Mouse (Mus musculus) common myeloid progenitor, adult 5-6 weeks (primary cell): ENCODE results near the gene Ephb2. TPM values are rescaled to one million over a fixed set of nuclear protein-coding genes. Genes with fewer than 3 reads are reported as not detected.

Experiments
- ATAC-seq: replicated peaks from 2 replicates; pipeline ENCODE4 v1.8.0; 2016; ENCODE audit warnings: low read depth, mild to moderate bottlenecking, moderate TSS enrichment, inconsistent platforms; ENCODE audit not compliant: poor library complexity, severe bottlenecking
- total RNA-seq: library from RNA; stranded (forward); fragments of 200-1000, 187-1606 nt; gene quantifications from 2 replicates; pipeline ENCODE4 v1.2.3, GENCODE M21; 2017

The Ephb2 gene
- total RNA-seq, 1 experiment from 2014 or later = 6.4 TPM

DNA sequence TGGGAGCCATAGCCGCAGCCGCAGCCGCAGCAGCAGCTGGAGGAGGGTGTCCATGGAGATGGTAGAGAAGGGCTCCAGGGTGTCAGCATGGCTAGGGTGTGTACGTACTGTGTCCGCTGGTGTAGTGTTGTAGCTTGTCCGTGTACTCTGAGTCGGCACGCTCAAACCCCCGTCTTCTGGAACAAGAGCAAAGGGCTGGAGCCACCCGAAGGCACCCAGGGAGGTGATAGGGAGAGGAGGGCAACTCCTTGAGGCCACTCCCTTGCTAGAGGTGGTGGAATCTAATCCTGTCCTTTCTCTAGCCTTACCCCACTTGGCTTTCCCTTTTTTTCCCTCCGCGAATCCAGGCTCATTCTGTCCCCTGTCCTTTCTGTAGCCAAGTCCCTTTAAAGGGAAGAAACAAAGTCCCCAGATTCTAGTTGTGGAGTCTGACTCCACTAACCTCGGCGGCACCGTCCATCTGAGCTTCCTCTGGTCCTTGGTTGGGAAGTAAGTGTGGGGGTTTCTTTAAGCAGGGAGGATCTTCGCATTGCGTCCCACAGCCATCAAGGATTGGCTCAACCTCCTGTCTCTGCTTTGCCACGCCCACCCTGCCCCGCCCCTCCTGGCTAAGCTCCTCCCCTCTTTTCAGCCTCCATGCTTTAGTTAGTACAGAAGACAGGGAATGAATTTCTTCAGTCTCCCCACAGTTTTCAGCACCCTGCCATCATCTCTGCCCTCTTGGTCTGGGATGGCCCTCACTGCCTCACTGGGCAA is 163.3 kb downstream of the Ephb2 start:
- ATAC-seq = no peak

DNA sequence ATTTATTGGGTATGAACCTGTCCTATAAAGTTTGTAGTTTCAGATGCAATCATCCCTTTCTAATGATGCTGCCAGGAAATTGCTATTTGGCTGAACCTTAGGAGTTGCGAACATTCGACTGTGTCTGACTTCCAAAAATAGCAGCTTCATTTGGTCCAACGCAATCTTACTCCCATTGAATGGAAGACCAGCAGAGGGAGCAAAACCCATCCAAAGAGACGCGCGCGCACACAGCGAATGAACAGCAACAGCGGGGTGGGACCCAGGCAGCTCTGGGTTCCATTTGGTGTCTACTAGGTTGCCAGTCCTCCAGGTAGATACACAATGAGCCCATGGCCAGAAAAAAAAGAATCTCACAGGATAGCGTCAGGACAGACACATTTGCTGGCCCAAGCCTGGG is 168.0 kb downstream of the Ephb2 start:
- ATAC-seq = no peak

DNA sequence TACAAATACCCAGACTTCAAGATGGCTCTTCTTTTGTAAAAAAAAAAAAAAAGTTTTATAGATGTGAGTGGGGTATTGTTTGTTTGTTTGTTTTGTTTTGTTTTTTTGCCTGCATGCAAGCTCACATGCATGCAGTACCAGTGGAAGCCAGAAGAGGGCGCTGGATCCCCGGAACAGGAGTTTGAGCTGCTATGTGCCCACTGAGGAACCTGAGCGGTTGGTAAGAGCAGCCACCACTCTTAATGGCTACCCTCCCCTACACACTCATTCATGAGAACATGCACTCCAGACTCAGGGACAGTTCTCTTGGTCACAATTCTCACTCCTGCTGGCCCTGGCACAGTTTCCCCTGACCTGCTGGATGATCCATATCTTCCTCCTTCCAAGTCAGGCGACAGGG is 169.8 kb downstream of the Ephb2 start:
- ATAC-seq = 0 out of 2 replicates have a peak, but pooled peaks have one; percentile 36

DNA sequence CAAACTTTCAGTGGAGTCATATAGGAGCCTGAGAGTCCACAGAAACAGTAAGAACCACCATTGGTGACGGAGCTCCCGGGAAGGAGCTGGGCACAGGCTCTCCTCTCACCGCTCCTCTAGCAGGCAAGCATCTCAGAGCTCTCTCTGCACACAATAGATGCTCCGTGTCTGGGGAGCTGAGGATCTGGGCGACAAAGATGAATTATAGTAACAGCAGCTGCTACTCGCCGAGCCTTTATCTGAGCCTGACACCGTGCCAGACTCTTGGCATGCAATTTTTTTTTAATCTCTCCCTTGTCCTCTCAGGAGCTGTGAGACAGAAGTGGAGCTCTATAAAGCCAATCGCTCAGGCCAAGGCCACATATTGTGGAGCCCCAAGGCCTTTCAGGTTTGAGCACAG is 170.7 kb downstream of the Ephb2 start:
- ATAC-seq = no peak

DNA sequence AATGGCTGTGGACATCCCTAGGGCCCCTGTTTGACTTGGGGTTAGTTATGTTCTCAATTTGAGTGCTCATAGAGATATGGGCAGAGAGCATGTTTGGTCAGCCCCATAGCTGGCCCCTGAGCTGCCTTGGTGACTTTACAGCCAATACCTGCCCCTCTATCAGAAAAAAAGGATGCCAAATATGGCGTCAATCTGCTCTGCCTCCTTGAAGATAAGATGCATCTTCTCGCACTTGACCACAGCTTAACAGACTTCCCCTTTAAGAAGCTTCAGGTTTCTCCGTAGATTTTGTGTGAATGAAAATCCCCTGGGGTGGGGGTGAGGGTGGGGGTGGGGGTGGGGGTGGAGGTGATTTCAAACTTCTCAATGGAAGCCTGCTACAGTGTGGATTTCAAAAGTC is 177.9 kb downstream of the Ephb2 start:
- ATAC-seq = 0 out of 2 replicates have a peak, but pooled peaks have one; percentile 4

DNA sequence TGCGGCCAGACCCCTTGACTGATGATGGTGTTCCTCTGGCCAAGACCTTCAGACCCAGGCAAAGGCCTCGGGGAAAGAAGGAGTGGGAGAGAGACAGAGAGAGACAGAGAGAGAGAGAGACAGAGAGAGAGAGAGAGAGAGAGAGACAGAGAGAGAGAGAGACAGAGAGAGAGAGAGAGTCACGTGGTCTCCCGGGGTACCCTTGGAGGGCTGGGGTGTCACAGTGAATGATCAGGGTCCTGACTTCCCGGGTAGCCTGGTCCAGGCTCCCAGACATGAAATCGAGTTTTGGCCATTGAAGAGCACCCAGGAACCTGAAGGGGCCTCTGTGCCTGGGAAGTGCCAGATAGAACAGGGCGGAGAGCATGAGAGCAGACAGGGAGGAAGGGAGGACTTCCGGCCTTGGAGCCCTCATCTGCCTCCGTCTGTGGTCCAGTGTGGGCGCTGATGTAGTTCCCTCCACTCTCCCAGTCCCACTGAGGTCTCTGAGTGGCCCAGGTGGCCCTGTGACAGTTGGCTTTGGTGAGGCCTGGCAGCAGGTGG is 182.0 kb downstream of the Ephb2 start:
- ATAC-seq = 0 out of 2 replicates have a peak, but pooled peaks have one; percentile 10

DNA sequence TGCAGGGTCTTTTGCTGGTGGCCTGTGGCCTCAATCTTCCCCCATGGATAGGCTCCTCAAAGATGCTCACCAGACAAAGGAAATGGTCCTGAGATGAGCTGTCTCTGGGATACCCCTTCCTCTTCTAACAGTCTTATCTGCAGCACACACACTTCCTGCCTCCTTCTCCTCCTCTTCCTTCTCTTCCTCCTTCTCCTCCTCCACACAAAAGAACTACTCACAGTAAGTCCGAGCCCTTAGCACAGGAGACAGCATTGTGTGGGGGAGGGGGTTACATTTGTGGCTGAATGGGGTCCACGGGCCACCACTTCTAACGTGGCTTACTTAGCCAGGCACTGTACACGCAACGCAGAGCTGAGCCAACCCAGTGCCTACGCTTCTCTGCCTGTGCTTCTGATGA is 182.8 kb downstream of the Ephb2 start:
- ATAC-seq = peak; percentile 65

DNA sequence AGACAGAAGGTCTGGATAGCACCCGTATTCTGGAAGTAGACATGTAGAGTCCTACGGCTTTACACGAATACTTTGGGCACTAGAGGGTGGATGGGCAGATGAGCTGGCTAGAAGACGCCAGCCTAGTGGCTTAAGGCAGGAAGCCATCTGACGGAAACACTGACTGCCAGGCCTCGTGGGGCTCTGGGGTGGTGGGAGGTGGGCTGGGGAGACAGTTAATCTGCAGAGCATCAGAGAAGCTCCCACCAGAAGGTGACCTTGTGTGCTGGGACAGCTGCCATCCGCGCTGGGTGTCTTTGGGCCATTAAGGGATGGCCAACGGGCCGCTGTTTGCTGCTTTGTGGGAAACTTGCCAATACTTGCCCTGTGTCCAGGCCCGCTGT is 183.3 kb downstream of the Ephb2 start:
- peak; percentile 12; the same call in 1 of the 2 replicates for ATAC-seq

DNA sequence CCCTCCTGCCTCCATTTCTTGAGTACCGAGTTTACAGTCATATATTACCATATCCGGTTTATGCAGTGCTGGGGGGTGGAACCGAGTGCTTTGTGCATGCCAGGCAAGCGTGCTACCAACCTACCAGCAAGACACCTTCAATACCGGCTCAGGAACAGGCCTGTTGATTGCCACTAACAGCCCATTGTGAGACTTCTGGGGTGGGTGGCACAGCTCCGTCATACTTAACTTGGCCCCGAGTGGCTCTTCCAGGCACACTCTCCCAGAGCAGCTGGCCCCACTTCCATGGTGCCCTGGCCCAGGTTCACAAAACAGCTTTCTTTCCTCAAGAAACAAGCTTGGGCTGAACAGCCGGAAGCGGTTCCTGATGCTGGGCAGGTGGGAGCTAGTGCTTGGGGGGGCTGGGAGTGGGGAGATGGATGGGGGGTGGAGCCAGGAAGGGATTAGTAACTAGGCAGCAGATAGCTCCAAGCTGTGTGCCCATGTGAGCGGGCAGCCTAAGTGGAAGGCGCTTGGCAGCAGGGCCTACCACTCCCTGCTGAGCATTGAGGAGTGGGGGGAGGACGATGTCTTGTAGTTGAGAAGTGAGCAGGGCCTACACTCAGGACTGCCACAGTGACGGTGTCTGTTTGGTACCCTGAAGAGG is 183.8 kb downstream of the Ephb2 start:
- ATAC-seq = no peak

DNA sequence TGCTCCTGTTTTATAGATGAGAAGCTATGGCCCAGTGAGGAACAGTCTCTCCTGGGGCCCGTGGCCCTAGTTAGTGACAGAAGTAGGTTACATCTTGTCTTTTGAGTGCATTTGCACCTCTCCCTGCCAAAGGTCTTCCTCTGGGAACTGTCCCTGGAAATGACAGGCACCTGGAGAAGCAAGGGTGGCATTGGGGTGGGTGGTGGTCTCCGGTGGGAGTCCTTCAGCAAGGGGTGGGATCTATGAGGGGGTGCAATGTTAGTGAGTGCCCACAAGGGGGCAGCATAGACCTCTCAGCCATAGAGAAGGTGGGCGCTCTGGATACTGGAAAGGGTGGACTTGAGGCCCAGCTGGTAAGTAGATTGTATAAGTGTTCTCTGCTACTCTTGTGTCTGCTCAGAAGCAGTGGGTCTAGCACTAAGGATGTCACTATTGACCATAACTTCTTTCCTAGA is 184.4 kb downstream of the Ephb2 start:
- peak; percentile 31 for ATAC-seq

DNA sequence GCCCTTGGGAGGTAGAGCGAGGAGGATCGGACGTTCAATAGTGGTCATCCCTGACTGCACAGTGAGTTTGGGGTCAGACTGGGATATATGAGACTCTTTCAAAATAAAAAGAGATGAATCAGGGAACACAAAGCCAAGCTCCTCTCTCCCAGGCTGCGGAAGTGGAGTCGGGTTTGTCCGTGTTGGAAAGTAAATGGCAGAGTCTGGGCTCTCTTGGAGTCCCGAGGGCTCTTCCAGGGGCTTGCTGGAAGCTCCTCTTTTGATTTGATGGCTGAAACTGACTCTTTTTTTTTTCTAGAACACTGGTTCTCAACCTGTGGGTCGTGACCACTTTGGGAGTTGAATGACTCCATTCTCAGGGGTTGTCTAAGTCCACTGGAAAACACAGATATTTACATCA is 185.5 kb downstream of the Ephb2 start:
- no peak for ATAC-seq

DNA sequence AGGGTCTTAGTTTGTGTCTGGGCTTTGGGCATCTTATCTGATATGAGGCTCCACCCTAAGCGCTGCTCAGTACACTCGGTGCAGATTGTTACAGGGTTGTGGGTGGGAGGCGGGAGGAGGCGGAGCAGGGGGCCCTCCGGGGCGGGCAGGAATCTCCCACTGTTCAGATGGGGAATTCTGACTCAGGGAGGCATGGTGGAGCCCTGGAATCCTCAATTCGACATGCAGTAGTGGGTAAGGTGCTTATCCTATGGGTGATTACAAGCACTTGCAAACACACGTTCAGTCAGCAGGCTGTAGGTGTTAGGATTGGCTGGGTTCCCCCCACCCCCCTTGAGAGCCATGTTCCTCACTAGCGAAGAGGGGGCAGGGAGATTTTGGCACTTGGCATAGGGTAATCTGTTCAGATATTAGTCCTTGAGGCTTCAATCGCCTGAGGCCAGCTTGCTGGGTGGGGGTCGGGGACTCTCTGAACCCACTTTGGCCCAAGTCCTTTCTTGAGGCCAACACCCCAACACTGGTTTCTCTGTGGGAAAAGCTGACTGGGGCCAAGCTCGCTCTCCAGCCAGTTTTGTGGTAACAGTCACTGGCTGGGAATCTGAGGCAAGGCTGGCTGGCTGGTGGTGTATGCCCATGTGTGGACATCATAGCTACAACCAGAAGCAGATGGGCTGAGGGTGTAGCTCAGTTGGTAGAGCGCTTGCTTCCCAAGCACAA is 186.2 kb downstream of the Ephb2 start:
- no peak for ATAC-seq

DNA sequence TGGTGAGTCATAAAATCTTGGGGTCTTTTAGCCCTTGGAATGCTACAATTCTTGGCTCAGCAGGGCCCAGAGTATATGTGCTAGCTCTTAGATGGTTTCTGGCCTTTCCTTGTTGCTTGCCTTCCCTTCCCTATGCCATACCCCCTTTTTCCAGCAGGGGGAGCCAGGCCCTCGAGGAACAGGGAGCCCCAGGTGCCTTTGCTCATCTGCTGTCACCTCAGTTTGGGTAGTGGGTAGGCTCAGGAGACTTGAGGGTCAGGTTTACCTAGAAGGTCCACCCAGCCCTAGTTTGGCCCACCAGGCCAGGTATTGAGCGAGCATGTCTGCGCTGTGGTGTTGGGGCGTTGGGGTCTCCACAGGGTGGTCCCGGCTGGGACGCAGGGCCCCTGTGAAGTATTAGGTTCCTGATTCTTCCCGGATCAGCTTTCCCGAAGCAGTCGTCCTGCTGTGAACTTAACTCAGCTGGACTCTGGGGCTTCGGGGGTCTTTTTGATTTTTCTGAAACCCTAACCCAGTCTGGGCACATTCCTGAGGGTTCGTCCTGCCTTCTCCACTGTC is 186.8 kb downstream of the Ephb2 start:
- ATAC-seq = peak; percentile 55

DNA sequence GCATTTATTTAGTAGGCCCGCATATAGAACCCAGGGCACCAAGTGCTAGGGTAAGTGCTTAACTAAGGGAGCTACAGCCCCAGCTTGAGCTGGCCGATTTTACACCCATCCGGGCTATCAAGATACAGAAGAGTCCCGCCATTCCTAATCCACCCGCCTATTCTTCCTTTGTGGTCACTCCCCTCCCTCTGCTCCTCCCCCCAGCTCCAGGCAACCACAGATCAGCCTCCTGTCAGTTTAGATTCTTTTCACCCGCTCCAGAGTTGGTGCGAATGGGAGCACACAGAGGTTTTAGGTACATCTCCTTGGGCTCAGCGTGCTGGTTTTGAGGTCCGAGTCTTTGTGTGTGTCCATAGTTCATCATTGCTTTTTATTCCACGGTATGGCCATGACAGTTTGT is 196.9 kb downstream of the Ephb2 start:
- peak; percentile 81 for ATAC-seq

DNA sequence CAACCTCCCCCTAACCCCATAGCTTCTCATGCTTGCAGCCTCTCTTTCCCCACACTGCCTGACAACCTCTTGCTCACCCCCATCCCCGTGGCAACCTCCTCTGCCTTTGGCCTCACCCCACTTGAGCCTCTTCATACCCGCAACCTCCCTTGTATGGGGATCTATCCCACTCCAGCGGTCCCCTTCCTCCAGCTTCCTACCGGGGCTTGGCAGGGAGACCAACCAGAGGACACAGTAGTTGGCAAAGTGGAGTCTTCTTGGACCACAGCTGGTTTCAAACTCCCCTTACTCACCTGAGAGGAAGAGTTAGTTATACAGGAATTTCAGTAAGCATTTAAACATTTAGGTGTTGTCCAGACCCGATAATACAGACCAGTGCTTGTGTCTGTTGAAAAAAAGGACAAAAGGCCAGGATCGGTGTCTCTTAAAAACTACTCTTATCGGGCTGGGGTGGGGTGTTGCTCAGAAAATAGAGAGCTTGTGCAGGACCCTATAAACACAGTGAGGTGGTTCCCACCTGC is 197.5 kb downstream of the Ephb2 start:
- ATAC-seq = no peak

DNA sequence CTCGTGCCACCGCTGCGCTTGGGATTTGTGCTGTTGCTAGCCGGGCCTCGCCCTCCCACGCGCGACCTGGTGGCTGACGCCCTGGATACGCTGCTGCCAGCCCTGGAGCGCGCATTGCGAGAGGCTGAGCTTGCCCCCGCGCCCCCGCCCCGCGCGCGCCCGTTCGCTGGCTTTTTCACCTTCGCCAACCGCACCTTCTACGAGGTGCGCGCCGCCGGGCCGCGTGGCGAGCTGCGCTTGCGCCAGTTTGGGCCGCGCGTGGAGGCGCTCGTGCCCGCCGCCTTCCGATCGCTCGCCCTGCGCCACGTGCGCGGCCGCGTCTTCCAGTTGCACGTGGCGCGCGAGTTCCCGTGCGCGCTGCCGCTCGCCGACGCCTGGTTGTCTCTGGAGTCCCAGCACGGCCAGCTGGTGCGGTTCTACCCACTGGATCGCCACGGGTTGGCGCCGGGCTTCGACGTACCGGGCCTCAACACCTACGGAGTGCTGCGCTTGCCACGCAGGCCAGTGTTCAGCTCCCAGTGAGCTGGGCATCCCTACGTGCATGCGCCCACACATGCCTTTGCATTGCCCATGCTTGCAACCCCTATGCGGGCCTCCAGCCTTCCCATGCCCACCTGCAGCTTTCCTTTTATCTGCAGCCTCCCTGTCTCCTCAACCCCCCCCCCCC is 198.1 kb downstream of the Ephb2 start:
- 0 out of 2 replicates have a peak, but pooled peaks have one; percentile 15 for ATAC-seq

DNA sequence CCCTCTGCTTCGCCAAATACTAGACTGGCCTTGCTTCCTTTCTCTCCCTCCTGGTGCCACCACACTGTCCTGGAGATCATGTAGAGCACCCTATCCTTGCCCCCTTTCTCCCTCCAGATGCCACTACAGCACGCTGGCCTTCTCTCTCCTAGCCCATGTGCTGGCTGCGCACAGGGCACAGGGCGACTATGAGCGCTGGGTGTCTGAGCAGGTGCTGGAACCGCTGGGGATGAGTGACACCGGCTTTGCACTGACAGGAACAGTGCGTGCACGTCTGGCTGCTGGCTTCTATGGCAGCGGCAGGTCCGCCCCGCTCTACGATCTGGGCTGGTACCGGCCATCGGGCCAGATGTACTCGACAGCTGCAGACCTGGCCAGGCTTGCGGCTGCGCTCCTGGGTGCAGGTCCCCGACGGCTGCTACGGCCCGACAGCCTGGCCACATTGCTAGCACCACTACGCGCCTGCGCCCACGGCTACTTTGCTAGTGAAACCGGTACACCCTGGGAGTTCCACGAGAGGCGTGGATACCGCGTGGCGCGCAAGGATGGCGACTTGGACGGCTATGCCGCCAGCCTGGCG is 198.7 kb downstream of the Ephb2 start:
- ATAC-seq = no peak

DNA sequence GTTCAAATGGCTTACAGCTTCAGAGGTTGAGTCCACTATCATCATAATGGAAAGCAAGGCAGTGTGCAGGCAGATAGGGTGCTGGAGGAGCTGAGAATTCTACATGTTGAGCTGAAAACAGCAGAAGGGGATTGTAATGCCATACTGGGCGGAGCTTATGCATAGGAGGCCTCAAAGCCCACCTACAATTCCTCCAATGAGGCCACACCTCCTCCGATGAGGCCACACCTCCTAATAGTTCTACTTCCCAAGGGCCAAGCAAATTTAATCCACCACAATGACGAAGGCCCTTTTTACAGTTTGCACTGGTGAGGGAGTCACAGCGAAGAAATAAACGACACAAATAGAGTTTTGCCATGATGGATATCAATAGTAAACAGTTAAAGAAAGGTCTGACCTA is 199.3 kb downstream of the Ephb2 start:
- no peak for ATAC-seq

DNA sequence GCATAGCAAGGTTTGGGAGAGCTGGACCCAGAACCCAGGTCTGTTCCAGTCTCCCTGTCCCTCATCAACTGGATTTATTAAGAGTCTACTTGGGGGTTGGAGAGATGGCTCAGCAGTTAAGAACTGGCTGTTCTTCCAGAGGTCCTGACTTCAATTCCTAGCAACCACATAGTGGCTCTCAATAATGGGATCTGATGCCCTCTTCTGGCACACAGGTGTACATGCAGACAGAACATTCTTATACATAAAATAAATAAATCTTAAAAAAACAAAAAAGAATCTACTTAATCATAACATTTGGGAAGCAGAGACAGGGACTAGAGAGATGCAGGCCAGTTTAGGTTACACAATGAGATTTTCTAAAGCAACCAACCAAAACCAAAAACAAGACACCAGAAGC is 199.8 kb downstream of the Ephb2 start:
- ATAC-seq = no peak
